Mouse (Mus musculus) mouse trophoblast stem cell (cell line): Measurements from ENCODE around the gene Olfr1023.

Experiments
- in situ Hi-C, 2 experiments: fragments of 300-500 bp; cut with MseI, MboI; formaldehyde crosslinking; loops; 2 replicates in 1 of 2; 3 replicates in 1 of 2; pipeline ENCODE4 v1.15.1; 2025

Gene Olfr1023

DNA sequence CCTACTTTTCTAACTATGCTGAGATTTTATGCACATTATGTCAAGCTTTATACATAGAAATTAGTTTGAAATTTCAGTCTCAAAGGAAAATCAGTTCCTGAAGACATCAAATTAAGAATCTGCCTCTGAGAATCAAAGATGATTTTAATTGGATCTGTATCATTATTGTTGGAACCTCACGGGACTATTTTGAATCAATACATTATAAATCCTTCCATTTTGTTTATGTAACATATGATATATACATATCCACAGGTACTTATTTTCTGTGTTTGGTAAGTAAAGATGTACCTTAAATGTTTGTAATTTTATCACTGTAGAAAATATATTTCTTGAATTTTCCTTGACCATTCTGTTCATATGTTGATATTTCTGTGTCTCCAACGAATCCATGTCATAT, at the start of gene Olfr1023:
Gene Olfr1023 (plus strand): TSS at position 301 of the 400 bp plus-strand sequence.
- in situ Hi-C loops = no loop called here

- in situ Hi-C loops = no loop called here
These were observed 40.1 kb upstream of the Olfr1023 start, which contains the start of gene Olfr1019 for GRCm38 (mm10) chr2:85845383-85845782. Gene Olfr1019 (minus strand): TSS chr2:85845483.

GRCm38 (mm10) chr2:85846730-85847129, 38.7 kb upstream of the Olfr1023 start, which contains the start of gene Olfr1020:
Gene Olfr1020 (plus strand): TSS chr2:85847030.
- in situ Hi-C loops = no loop called here

DNA sequence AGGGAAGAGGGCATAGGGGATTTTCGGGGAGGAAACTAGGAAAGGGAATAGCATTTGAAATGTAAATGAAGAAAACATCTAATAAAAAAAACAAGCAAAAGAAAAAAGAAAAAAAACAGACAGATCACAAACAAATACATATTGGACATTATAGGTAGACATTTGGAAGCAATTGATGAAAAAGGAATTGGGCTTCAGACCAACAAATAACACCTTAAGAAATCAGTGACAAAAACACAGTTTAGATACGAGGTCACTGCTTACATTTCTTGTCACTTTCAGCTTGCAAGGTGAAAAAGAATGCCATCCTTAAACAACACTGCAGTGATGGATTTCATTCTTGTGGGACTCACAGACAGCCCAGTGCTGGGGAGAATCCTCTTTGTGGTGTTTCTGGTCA, 17.1 kb upstream of the Olfr1023 start, which contains the start of gene Olfr1022:
Gene Olfr1022 (plus strand): TSS at position 301 of the 400 bp plus-strand sequence.
- in situ Hi-C loops = no loop called here

GRCm38 (mm10) chr2:85904952-85905351, 19.5 kb downstream of the Olfr1023 start, which contains the start of gene Olfr1024:
Gene Olfr1024 (minus strand): TSS chr2:85905052.
- in situ Hi-C loops = no loop called here

GRCm38 (mm10) chr2:85913197-85913596, 27.8 kb downstream of the Olfr1023 start:
- in situ Hi-C loops = no loop called here

DNA sequence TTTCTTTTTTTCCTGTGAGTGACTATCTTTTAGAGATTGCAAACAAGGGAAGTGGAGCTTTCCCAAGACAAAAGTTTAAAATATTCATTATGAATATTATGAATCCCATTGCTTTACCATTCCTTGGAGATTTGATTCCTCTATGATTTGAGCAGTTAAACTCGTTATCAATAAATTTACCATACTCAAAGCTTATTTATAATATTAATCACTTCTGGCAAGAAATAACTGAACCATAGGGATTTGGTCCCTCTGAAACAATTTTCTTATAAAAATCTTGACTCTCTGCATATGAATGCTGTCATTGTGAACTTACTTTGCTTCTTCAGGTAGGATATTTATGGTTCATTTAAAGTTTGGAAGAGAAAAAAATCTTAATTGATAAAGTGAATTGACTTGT, 29.5 kb downstream of the Olfr1023 start, which contains the start of gene Olfr1025-ps1:
Gene Olfr1025-ps1 (plus strand): TSS at position 301 of the 400 bp plus-strand sequence.
- in situ Hi-C loops = no loop called here

DNA sequence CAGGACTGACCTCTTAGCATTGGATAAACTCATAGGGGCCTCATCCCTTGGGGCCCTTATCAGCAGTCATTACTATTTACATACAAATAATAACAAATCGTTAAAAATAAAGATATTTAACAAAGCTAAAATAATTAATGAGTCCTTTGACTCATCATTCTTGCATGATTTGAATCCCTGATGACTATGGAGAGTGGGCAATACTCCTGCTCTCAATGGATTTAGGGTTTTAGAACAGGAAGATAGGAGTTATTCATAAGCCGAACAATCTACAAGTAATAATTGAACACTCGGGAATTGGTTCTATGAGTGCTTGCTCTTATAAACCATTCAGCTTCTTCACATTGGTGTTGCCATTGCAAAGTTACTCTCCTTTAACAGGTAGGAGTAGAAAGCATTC, 35.8 kb downstream of the Olfr1023 start, which contains the start of gene Olfr1026:
Gene Olfr1026 (plus strand): TSS at position 301 of the 400 bp plus-strand sequence.
- in situ Hi-C loops = no loop called here
